Mouse (Mus musculus) midbrain, embryonic 14.5 days (tissue): ENCODE measurements around the gene Kcnip1. TPM values are rescaled to one million over a fixed set of nuclear protein-coding genes. Genes with fewer than 3 reads are reported as not detected.

Experiments used
- ATAC-seq: fragments of 200-750 bp; cut with Nextera tagmentation; 2 replicates; pipeline ENCODE4 v1.8.0; 2017; ENCODE audit warnings: moderate number of reproducible peaks, moderate library complexity; ENCODE audit not compliant: low FRiP score, low TSS enrichment
- DNase-seq: peaks from one replicate; pipeline ENCODE4 v3.0.0-alpha.2; 2015
- H3K27ac ChIP-seq: fragments of 300-500 bp; sonication (generic); replicated peaks from 2 replicates; pipeline ENCODE4 v1.5.1; 2014; ENCODE audit warnings: mild to moderate bottlenecking, low read depth, low read length, moderate library complexity
- H3K27me3 ChIP-seq: fragments of 300-500 bp; sonication (generic); 2 replicates; pipeline ENCODE4 v1.6.1; 2014; ENCODE audit warnings: low read length, control low read depth, mixed read lengths; ENCODE audit not compliant: control insufficient read depth, insufficient read depth
- H3K36me3 ChIP-seq: fragments of 300-500 bp; sonication (generic); 2 replicates; pipeline ENCODE4 v1.6.1; 2014; ENCODE audit warnings: low read length, control low read depth; ENCODE audit not compliant: control insufficient read depth, insufficient read depth
- H3K4me1 ChIP-seq: fragments of 300-500 bp; sonication (generic); 2 replicates; pipeline ENCODE4 v1.6.1; 2014; ENCODE audit warnings: mild to moderate bottlenecking, antibody characterized with exemption, low read length, control low read depth; ENCODE audit not compliant: control insufficient read depth, insufficient read depth
- H3K4me2 ChIP-seq: fragments of 300-500 bp; sonication (generic); 2 replicates; pipeline ENCODE4 v1.6.1; 2014; ENCODE audit warnings: mild to moderate bottlenecking, low read length, moderate library complexity
- H3K4me3 ChIP-seq: fragments of 300-500 bp; sonication (generic); replicated peaks from 2 replicates; pipeline ENCODE4 v1.5.1; 2014; ENCODE audit warnings: low read depth, low read length
- H3K9ac ChIP-seq: fragments of 300-500 bp; sonication (generic); replicated peaks from 2 replicates; pipeline ENCODE4 v1.6.1; 2014; ENCODE audit warnings: mild to moderate bottlenecking, low read length, moderate library complexity
- H3K9me3 ChIP-seq: fragments of 300-500 bp; sonication (generic); 2 replicates; pipeline ENCODE4 v1.6.1; 2016; ENCODE audit warnings: low read length, control low read depth, mixed read lengths; ENCODE audit not compliant: control insufficient read depth
- WGBS: fragments of 180-500 bp; shearing (Covaris S2); extraction: QIAGEN DNeasy Blood & Tissue Kit; methylation state at CpG from one replicate; pipeline ENCODE4 v1.1.7; 2014; 5-methylcytosine and 5-hydroxymethylcytosine counted together
- polyA plus RNA-seq: library from polyadenylated mRNA; unstranded; fragments of >200 nt; fragmentation: Nextera tagmentation; extraction: Ambion mirVana; gene quantifications from 2 replicates; pipeline ENCODE4 v1.2.1, GENCODE M21; 2014

The Kcnip1 gene
- polyA plus RNA-seq, 1 experiment from 2014 or later, result 76.5 TPM

DNA sequence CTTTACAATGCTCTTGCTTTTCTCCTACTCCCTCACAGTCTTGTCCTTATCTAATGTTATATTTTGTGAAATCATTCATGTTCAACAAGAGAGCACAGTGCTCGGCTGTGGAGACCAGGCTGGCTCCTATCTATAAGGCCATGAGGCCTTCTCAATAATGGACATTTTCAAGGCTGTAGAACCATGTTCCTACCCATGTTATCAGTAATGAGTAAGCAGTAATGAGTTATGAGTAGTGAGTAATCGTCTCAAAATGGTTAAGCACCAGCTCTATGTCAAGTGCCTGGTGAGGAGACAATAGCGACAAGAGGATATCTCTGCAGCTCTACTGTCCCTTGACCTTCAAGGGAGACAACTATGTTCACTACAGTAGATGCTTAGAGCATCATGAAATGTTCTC lies 105.3 kb downstream of the Kcnip1 start:
- no peak overlapping the region for H3K4me3 ChIP-seq
- no peak overlapping the region for H3K9ac ChIP-seq
- no peak overlapping the region for H3K4me2 ChIP-seq
- 93% methylated on average over 3 of the region's 3 CpGs for WGBS
- H3K4me1 ChIP-seq, result no peaks in the 10 kb centered on the region
- no peaks in the 10 kb centered on the region for H3K9me3 ChIP-seq
- H3K27me3 ChIP-seq, result no peaks in the 10 kb centered on the region
- no peaks in the 10 kb centered on the region for H3K36me3 ChIP-seq
- ATAC-seq (no peak), DNase-seq (no peak)
- H3K27ac ChIP-seq, result no peak overlapping the region

DNA sequence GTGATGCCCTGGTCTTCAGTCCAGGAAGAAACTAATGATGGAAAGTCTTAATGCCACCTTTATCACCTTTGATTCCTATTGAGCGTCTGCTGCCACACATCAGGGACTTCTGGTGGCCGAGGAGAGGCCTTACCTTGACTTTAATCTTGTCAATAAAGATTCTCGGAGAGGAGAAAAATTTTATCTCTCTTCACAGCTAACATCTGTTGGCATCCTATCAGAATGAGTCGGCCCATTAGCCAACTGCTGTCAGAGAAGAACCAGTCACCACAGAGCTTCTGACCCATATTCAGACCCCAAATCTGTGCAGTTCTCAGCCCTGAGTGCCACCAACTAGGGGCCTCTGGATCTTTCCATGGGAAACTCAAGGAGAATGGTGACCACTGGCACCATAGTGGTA lies 107.0 kb downstream of the Kcnip1 start:
- Histone ChIP-seq H3K36me3 (no peaks in the 10 kb centered on the region), H3K4me1 (no peaks in the 10 kb centered on the region), H3K9me3 (no peaks in the 10 kb centered on the region), H3K27ac (no peak overlapping the region), H3K27me3 (no peaks in the 10 kb centered on the region), H3K4me2 (no peak overlapping the region), H3K9ac (no peak overlapping the region), H3K4me3 (no peak overlapping the region)
- DNase-seq (no peak), ATAC-seq (no peak)
- WGBS, result 72% methylated on average over 4 of the region's 4 CpGs

DNA sequence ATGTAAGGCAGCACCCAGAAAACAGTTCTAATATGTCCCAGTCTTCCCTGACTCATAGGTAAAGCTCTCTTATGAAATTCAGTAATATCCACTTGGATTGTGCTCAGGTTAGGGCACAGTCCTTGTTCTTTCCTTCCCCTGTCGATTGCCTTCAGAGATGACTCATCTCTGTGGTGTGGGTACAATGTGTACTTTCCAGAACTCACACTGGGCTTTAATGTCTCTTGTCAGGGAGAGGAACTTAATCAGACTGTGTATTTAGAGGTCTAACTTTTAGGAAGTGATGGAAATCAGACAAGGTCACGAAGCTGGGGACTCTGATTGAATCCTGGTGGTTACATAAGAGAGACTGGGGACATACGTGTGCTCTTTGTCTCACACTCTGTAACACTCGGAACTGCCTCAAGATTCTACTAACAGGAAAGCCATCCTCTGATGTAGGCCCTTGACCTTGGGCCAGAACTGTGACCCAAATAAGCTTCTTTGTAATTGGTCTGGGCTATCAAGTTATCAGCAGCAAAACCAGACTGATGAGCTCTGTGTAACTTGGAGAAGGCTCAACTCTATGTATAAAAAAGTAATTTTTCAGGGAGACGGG lies 110.1 kb downstream of the Kcnip1 start:
- Histone ChIP-seq H3K4me2 (no peak overlapping the region), H3K4me1 (no peaks in the 10 kb centered on the region), H3K36me3 (no peaks in the 10 kb centered on the region), H3K27me3 (no peaks in the 10 kb centered on the region), H3K9ac (no peak overlapping the region), H3K4me3 (no peak overlapping the region), H3K9me3 (no peaks in the 10 kb centered on the region), H3K27ac (no peak overlapping the region)
- no peak for DNase-seq
- WGBS, result 85% methylated on average over 5 of the region's 5 CpGs
- ATAC-seq, result no peak

DNA sequence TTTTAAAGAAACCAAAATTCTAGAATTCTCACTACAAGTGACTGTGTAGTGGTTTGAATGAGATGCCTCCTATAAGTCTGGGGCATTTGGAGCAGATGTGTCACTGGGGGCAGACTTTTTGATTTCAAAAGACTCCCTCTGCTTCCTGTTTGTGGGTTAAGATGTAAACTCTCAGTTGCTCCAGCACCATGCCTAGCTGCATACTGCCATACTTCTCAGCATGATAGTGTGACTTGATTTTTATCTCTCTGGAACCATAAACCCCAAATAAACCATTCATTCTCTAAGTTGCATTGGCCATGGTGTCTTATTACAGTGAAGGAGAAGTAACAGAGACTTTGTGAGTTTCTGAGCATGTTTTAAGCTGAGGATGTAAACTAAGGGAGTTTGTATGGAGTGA lies 118.0 kb downstream of the Kcnip1 start:
- no peak overlapping the region for H3K27ac ChIP-seq
- no peaks in the 10 kb centered on the region for H3K27me3 ChIP-seq
- DNase-seq (no peak), ATAC-seq (no peak)
- no peak overlapping the region for H3K4me2 ChIP-seq
- H3K4me1 ChIP-seq, result no peaks in the 10 kb centered on the region
- no peaks in the 10 kb centered on the region for H3K36me3 ChIP-seq
- H3K9me3 ChIP-seq, result no peaks in the 10 kb centered on the region
- no peak overlapping the region for H3K4me3 ChIP-seq
- H3K9ac ChIP-seq, result no peak overlapping the region

DNA sequence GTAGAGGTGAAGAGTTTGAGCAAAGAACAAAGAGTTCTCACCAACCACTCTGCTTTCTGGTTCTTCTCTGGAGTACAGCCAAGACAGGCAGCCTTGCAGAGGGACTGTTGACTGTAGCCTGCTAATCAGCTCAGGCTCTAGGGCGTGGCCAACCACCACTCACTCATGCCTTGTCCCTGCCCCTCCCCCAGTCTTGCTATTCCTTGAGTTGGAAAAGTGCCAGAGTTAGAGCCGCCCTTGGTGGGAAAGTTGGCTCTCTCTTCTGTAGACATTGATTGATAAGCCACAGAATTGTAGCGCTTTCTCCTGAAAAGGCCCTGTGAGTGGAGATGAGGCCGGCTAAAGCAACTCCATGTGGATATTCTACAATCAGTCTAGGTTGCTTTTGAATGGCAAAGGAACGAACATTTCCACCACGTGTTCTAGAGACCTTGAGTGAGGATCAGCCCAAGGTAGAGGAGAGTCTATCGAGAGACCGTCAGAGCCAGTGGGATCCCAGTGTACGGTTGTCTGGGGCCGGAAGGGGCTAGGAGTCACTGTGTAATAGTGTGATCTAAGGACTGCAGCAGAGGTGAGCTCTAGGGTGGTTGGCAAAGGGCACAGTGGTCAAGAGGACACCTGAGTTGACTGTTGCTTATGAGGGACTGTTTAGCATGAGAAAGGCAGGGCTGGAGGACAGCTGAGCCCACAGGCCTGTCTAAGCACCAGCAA lies 119.7 kb downstream of the Kcnip1 start:
- H3K27ac ChIP-seq, result no peak overlapping the region
- H3K9ac ChIP-seq, result no peak overlapping the region
- no peaks in the 10 kb centered on the region for H3K27me3 ChIP-seq
- H3K4me1 ChIP-seq, result no peaks in the 10 kb centered on the region
- no peak overlapping the region for H3K4me2 ChIP-seq
- no peak overlapping the region for H3K4me3 ChIP-seq
- H3K9me3 ChIP-seq, result no peaks in the 10 kb centered on the region
- peak; percentile 42 for DNase-seq
- no peaks in the 10 kb centered on the region for H3K36me3 ChIP-seq
- 76% methylated on average over 10 of the region's 10 CpGs for WGBS
- no peak for ATAC-seq

DNA sequence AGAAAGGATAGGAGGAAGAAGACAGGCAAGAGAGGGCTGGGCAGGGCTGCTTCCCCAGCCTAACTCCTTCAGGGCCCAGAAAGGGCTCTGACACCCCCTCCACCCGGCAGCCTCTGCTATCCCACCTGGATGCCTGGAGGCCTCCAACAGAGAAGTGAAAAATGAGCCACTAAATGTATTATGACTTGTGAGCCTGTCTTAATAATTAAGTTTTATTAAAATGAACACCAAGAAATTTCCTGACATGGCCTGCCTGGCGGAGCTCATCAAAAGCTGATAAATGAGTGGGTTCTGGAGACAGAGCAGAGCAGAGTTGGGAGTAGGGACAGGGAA lies 120.3 kb downstream of the Kcnip1 start:
- Histone ChIP-seq H3K4me3 (no peak overlapping the region), H3K9ac (no peak overlapping the region), H3K27ac (no peak overlapping the region), H3K27me3 (no peaks in the 10 kb centered on the region), H3K9me3 (no peaks in the 10 kb centered on the region), H3K4me1 (no peaks in the 10 kb centered on the region), H3K4me2 (no peak overlapping the region), H3K36me3 (no peaks in the 10 kb centered on the region)
- ATAC-seq (no peak), DNase-seq (no peak)
- WGBS, result 70% methylated on average over 2 of the region's 2 CpGs

DNA sequence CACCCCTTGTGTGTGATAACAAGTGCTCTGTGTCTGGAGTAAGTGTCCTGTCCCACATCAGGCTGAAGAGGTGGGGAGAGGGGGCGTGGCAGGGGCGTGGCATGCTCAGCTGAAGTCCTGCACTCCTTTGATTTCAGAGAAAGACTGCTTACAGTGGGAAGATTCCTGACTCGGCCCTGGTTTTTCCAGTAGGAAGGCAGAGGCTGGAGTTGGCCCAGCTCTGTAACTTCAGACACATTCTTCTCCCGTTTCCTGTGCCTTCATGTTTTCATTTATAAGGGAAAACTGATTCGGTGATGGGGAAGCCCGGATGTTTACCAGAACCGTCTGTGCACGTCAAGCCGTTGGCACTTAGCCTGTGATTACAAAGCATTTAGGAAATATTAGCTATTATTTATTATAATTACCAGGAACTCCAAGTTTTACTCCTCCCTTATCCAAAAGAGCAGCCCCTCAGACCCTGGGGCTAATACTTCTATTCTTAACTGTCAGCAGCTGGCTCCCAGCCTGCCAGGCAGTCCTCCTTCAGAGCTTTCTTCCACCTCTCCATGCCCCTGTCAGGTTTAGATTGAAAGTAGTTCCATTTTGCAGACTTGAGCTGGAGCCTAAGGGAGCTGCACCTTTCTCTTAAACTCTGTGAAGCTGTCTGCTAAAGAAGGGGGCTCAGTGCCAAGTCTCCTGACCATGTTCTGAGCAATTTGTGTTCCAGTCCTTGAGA lies 120.8 kb downstream of the Kcnip1 start:
- H3K27me3 ChIP-seq, result no peaks in the 10 kb centered on the region
- no peak overlapping the region for H3K27ac ChIP-seq
- DNase-seq (no peak), ATAC-seq (no peak)
- no peaks in the 10 kb centered on the region for H3K9me3 ChIP-seq
- no peak overlapping the region for H3K9ac ChIP-seq
- H3K4me3 ChIP-seq, result no peak overlapping the region
- H3K36me3 ChIP-seq, result no peaks in the 10 kb centered on the region
- H3K4me1 ChIP-seq, result no peaks in the 10 kb centered on the region
- WGBS, result 60% methylated on average over 9 of the region's 9 CpGs
- no peak overlapping the region for H3K4me2 ChIP-seq

DNA sequence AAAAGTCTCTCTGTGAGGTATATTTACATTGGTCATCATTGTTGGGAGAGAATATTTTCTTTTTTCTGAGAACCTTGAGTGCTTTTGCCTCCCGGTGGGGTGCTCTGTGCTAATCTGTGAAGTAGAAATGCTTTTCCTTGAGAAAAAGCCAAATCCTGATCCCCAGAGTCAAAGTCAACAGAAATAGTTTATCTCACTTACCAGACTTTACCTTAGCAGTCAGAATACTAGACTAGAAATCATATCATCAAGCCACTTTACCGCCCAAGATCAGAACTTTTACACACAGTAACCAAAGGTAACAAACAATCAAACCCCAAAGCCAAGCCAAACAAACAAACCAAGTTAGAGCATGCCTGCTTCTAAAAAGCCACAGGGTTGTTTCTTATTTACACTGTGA lies 122.7 kb downstream of the Kcnip1 start:
- no peaks in the 10 kb centered on the region for H3K36me3 ChIP-seq
- no peak for DNase-seq
- H3K27me3 ChIP-seq, result no peaks in the 10 kb centered on the region
- 99% methylated on average over 2 of the region's 2 CpGs for WGBS
- H3K9me3 ChIP-seq, result no peaks in the 10 kb centered on the region
- H3K4me2 ChIP-seq, result no peak overlapping the region
- H3K9ac ChIP-seq, result no peak overlapping the region
- H3K4me3 ChIP-seq, result no peak overlapping the region
- no peak for ATAC-seq
- no peak overlapping the region for H3K27ac ChIP-seq
- H3K4me1 ChIP-seq, result no peaks in the 10 kb centered on the region

DNA sequence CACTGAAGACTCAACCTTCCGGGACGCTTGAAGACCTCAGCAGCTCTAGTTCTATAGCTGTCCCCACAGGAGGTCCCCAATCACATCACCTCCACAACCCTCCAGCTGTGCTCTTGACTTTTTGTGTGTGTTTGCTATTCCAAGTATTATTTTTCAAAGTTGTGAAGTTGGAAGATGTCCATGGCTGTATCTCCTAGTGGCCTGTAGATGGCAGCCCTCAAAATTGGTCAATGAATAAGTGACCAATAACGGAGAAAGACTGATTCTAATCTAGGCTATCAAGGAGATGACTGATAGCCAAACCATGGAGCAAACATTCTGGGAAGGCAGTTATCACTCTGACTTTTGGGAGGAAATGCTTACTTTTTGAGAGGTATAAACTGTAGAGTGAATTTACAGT lies 123.4 kb downstream of the Kcnip1 start:
- Histone ChIP-seq H3K27me3 (no peaks in the 10 kb centered on the region), H3K9me3 (no peaks in the 10 kb centered on the region), H3K36me3 (no peaks in the 10 kb centered on the region), H3K4me2 (no peak overlapping the region), H3K9ac (no peak overlapping the region), H3K4me1 (no peaks in the 10 kb centered on the region), H3K27ac (no peak overlapping the region), H3K4me3 (no peak overlapping the region)
- ATAC-seq, result no peak
- 59% methylated on average over 3 of the region's 3 CpGs for WGBS
- DNase-seq, result no peak
